Mouse (Mus musculus): ENCODE measurements around the gene Zfp770.

The Zfp770 gene

DNA sequence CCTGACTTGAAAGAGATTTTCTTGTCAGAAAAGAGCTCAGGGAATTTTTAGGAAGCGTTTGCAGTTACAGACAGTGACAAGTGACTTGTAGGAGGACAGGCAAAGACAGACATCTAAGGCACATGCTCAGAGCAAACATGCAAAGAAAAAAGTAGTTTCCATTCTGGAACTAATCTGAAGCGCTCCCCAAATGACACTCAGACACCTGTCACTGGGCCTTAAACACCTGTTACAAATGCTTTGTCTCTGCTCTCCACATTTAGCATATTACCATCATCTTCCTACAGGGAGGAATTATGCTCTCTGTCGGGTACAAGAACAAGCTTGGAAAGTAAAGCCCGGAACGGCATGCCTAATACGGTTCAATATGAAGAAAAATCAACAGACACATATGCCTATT, 57.4 kb downstream of the Zfp770 start:
- no peak for DNase-seq (ENCODE audit: low read depth, low spot score)

All from brain, embryonic 18.5 days (tissue).